Mouse (Mus musculus) right cerebral cortex, adult 2 months (tissue): Measurements from ENCODE around the gene Camk2d.

Experiments used
- DNase-seq, 2 experiments: peaks; one replicate each; pipeline ENCODE4 v3.0.0; 2021 to 2022; ENCODE audit warnings: low spot score in 2 of 2

The Camk2d gene

GRCm38 (mm10) chr3:126650747-126651146, 54.6 kb downstream of the Camk2d start:
- no peak for DNase-seq

GRCm38 (mm10) chr3:126652361-126652760, 56.3 kb downstream of the Camk2d start:
- no peak for DNase-seq

- no peak for DNase-seq
Measured at GRCm38 (mm10) chr3:126653118-126653517, 57.0 kb downstream of the Camk2d start.

GRCm38 (mm10) chr3:126656173-126656572, 60.1 kb downstream of the Camk2d start:
- DNase-seq: no peak

- DNase-seq: no peak
Measured at GRCm38 (mm10) chr3:126657895-126658294, 61.8 kb downstream of the Camk2d start.

GRCm38 (mm10) chr3:126658791-126659190, 62.7 kb downstream of the Camk2d start:
- DNase-seq: no peak

GRCm38 (mm10) chr3:126659235-126659634, 63.1 kb downstream of the Camk2d start:
- no peak for DNase-seq

GRCm38 (mm10) chr3:126659832-126660564, 63.9 kb downstream of the Camk2d start:
- no peak for DNase-seq

GRCm38 (mm10) chr3:126660575-126660974, 64.5 kb downstream of the Camk2d start:
- DNase-seq: no peak

GRCm38 (mm10) chr3:126660986-126661385, 64.9 kb downstream of the Camk2d start:
- no peak for DNase-seq

- no peak for DNase-seq
Measured at GRCm38 (mm10) chr3:126661920-126662319, 65.8 kb downstream of the Camk2d start.

GRCm38 (mm10) chr3:126663436-126663835, 67.3 kb downstream of the Camk2d start:
- no peak for DNase-seq

- DNase-seq: no peak
Measured at GRCm38 (mm10) chr3:126665866-126666265, 69.8 kb downstream of the Camk2d start.

GRCm38 (mm10) chr3:126667019-126667418, 70.9 kb downstream of the Camk2d start:
- DNase-seq: no peak

GRCm38 (mm10) chr3:126667451-126667850, 71.3 kb downstream of the Camk2d start:
- DNase-seq: peak; percentile 63 to 76

GRCm38 (mm10) chr3:126668123-126668522, 72.0 kb downstream of the Camk2d start:
- no peak for DNase-seq

- DNase-seq: peak in 1 of 2 experiments; percentile 30
Measured at GRCm38 (mm10) chr3:126668692-126669091, 72.6 kb downstream of the Camk2d start.

- no peak for DNase-seq
Measured at GRCm38 (mm10) chr3:126670413-126670812, 74.3 kb downstream of the Camk2d start.

- DNase-seq: no peak
Measured at GRCm38 (mm10) chr3:126671292-126671691, 75.2 kb downstream of the Camk2d start.

GRCm38 (mm10) chr3:126681051-126681450, 84.9 kb downstream of the Camk2d start:
- DNase-seq: no peak

GRCm38 (mm10) chr3:126681996-126682395, 85.9 kb downstream of the Camk2d start:
- no peak for DNase-seq

- DNase-seq: no peak
Measured at GRCm38 (mm10) chr3:126685363-126685762, 89.3 kb downstream of the Camk2d start.

- DNase-seq: no peak
Measured at GRCm38 (mm10) chr3:126687150-126687549, 91.0 kb downstream of the Camk2d start.

- DNase-seq: no peak
Measured at GRCm38 (mm10) chr3:126688516-126688915, 92.4 kb downstream of the Camk2d start.
